Mouse (Mus musculus) hindbrain, embryonic 14.5 days (tissue): ENCODE measurements at regions not wholly inside any gene's neighbourhood (a gene's known extent, or its start where the extent isn't known, plus 50 kb on each side); places are given as distances from the start of the nearest gene placed in this dataset.
A peak's percentile ranks its signal among the peaks of the same experiment; 100 is the strongest.

Source experiments
- ATAC-seq: fragments of 200-750 bp; cut with Nextera tagmentation; 2 replicates; pipeline ENCODE4 v1.8.0; 2017; ENCODE audit warnings: moderate number of reproducible peaks, mild to moderate bottlenecking, moderate TSS enrichment, moderate library complexity; ENCODE audit not compliant: low FRiP score
- DNase-seq: peaks from one replicate; pipeline ENCODE4 v3.0.0-alpha.2; 2015; ENCODE audit warnings: low spot score
- H3K27ac ChIP-seq: fragments of 300-500 bp; sonication (generic); 2 replicates; pipeline ENCODE4 v1.5.1; 2014; ENCODE audit warnings: mild to moderate bottlenecking, moderate library complexity
- H3K27me3 ChIP-seq: fragments of 300-500 bp; sonication (generic); 2 replicates; pipeline ENCODE4 v1.6.1; 2014; ENCODE audit warnings: mild to moderate bottlenecking, low read length, mixed read lengths; ENCODE audit not compliant: control insufficient read depth, insufficient read depth
- H3K36me3 ChIP-seq: fragments of 300-500 bp; sonication (generic); replicated peaks from 2 replicates; pipeline ENCODE4 v1.6.1; 2014; ENCODE audit not compliant: control insufficient read depth, insufficient read depth
- H3K4me1 ChIP-seq: fragments of 300-500 bp; sonication (generic); replicated peaks from 2 replicates; pipeline ENCODE4 v1.6.1; 2014; ENCODE audit warnings: antibody characterized with exemption, low read length, mixed read lengths; ENCODE audit not compliant: control insufficient read depth, insufficient read depth
- H3K4me2 ChIP-seq: fragments of 300-500 bp; sonication (generic); replicated peaks from 2 replicates; pipeline ENCODE4 v1.6.1; 2014; ENCODE audit warnings: mild to moderate bottlenecking, moderate library complexity
- H3K4me3 ChIP-seq: fragments of 300-500 bp; sonication (generic); replicated peaks from 2 replicates; pipeline ENCODE4 v1.5.1; 2014; ENCODE audit warnings: mild to moderate bottlenecking, low read length
- H3K9ac ChIP-seq: fragments of 300-500 bp; sonication (generic); 2 replicates; pipeline ENCODE4 v1.6.1; 2014
- H3K9me3 ChIP-seq: fragments of 300-500 bp; sonication (generic); 2 replicates; pipeline ENCODE4 v1.6.1; 2016; ENCODE audit warnings: low read length; ENCODE audit not compliant: control insufficient read depth
- WGBS: fragments of 180-500 bp; shearing (Covaris S2); extraction: QIAGEN DNeasy Blood & Tissue Kit; methylation state at CpG from one replicate; pipeline ENCODE4 v1.1.7; 2014; 5-methylcytosine and 5-hydroxymethylcytosine counted together

GRCm38 (mm10) chr11:63282541-63282940 is 153.8 kb downstream of the Pmp22 start:
- 91% methylated on average over 10 of the region's 10 CpGs for WGBS
- Histone ChIP-seq H3K27ac (no peak overlapping the region), H3K4me2 (no peak overlapping the region), H3K27me3 (no peaks in the 10 kb centered on the region), H3K4me3 (no peak overlapping the region), H3K36me3 (no peaks in the 10 kb centered on the region), H3K9me3 (no peaks in the 10 kb centered on the region), H3K4me1 (no peaks in the 10 kb centered on the region), H3K9ac (no peak overlapping the region)
- DNase-seq = no peak
- no peak for ATAC-seq

- H3K4me3 ChIP-seq = no peak overlapping the region
- no peak overlapping the region for H3K27ac ChIP-seq
- no peaks in the 10 kb centered on the region for H3K4me1 ChIP-seq
- H3K36me3 ChIP-seq = no peaks in the 10 kb centered on the region
- no peaks in the 10 kb centered on the region for H3K9me3 ChIP-seq
- no peak overlapping the region for H3K4me2 ChIP-seq
- ATAC-seq (no peak), DNase-seq (no peak)
- whole genome bisulfite sequencing = 84% methylated on average over 2 of the region's 2 CpGs
- H3K9ac ChIP-seq = no peak overlapping the region
- H3K27me3 ChIP-seq = no peaks in the 10 kb centered on the region
These were observed 157.2 kb downstream of the Pmp22 start for GRCm38 (mm10) chr11:63286026-63286425.

- H3K4me3 ChIP-seq = no peak overlapping the region
- no peak overlapping the region for H3K27ac ChIP-seq
- no peaks in the 10 kb centered on the region for H3K4me1 ChIP-seq
- H3K9me3 ChIP-seq = peaks cover 1% of the 10 kb centered on the region; the same call in 1 of the 2 replicates
- ATAC-seq (no peak), DNase-seq (no peak)
- H3K36me3 ChIP-seq = no peaks in the 10 kb centered on the region
- no peak overlapping the region for H3K9ac ChIP-seq
- WGBS = 47% methylated on average over 2 of the region's 2 CpGs
- H3K4me2 ChIP-seq = no peak overlapping the region
- H3K27me3 ChIP-seq = no peaks in the 10 kb centered on the region
These were observed 159.0 kb downstream of the Pmp22 start for GRCm38 (mm10) chr11:63287766-63288165.

- 70% methylated on average over 13 of the region's 13 CpGs for WGBS
These were observed 161.8 kb downstream of the Pmp22 start for GRCm38 (mm10) chr11:63290618-63291017.

GRCm38 (mm10) chr11:63293485-63293884 is 164.7 kb downstream of the Pmp22 start:
- Histone ChIP-seq H3K4me3 (no peak overlapping the region), H3K27me3 (no peaks in the 10 kb centered on the region), H3K4me2 (no peak overlapping the region), H3K9me3 (peaks cover 4% of the 10 kb centered on the region; the same call in 1 of the 2 replicates), H3K4me1 (no peaks in the 10 kb centered on the region), H3K36me3 (no peaks in the 10 kb centered on the region), H3K9ac (no peak overlapping the region), H3K27ac (no peak overlapping the region)
- ATAC-seq (no peak), DNase-seq (no peak)
- 81% methylated on average over 4 of the region's 4 CpGs for WGBS

More at GRCm38 (mm10) chr11:63290618-63291017, 161.8 kb downstream of the Pmp22 start:
- H3K27ac ChIP-seq = no peak overlapping the region
- no peaks in the 10 kb centered on the region for H3K27me3 ChIP-seq
- ATAC-seq = no peak
- no peaks in the 10 kb centered on the region for H3K4me1 ChIP-seq
- peaks cover 4% of the 10 kb centered on the region; the same call in 1 of the 2 replicates for H3K9me3 ChIP-seq
- H3K36me3 ChIP-seq = no peaks in the 10 kb centered on the region
- no peak overlapping the region for H3K4me3 ChIP-seq
- no peak overlapping the region for H3K9ac ChIP-seq
- DNase-seq = no peak
- no peak overlapping the region for H3K4me2 ChIP-seq

- 88% methylated on average over 3 of the region's 3 CpGs for WGBS
- H3K4me1 ChIP-seq = peaks cover under 1% of the 10 kb centered on the region
- no peak overlapping the region for H3K9ac ChIP-seq
- H3K27me3 ChIP-seq = no peaks in the 10 kb centered on the region
- no peaks in the 10 kb centered on the region for H3K36me3 ChIP-seq
- ATAC-seq (no peak), DNase-seq (no peak)
- H3K4me2 ChIP-seq = no peak overlapping the region
- H3K27ac ChIP-seq = no peak overlapping the region
- no peak overlapping the region for H3K4me3 ChIP-seq
- H3K9me3 ChIP-seq = peaks cover 4% of the 10 kb centered on the region; the same call in 1 of the 2 replicates
These were observed 165.7 kb downstream of the Pmp22 start for GRCm38 (mm10) chr11:63294476-63294875.

- WGBS = 78% methylated on average over 3 of the region's 3 CpGs
- H3K27me3 ChIP-seq = no peaks in the 10 kb centered on the region
- no peak overlapping the region for H3K27ac ChIP-seq
- ATAC-seq (no peak), DNase-seq (no peak)
- H3K9ac ChIP-seq = no peak overlapping the region
- peaks cover 4% of the 10 kb centered on the region; the same call in 1 of the 2 replicates for H3K9me3 ChIP-seq
- no peak overlapping the region for H3K4me2 ChIP-seq
- no peak overlapping the region for H3K4me3 ChIP-seq
- H3K36me3 ChIP-seq = no peaks in the 10 kb centered on the region
- peaks cover 11% of the 10 kb centered on the region for H3K4me1 ChIP-seq
These were observed 167.7 kb downstream of the Pmp22 start for GRCm38 (mm10) chr11:63296476-63296875.

GRCm38 (mm10) chr11:63299712-63300581 is 171.2 kb downstream of the Pmp22 start:
- H3K27ac ChIP-seq = 0 out of 2 replicates have a peak overlapping the region, but pooled peaks have one; percentile 43
- no peaks in the 10 kb centered on the region for H3K9me3 ChIP-seq
- no peaks in the 10 kb centered on the region for H3K27me3 ChIP-seq
- no peak overlapping the region for H3K4me3 ChIP-seq
- no peak overlapping the region for H3K4me2 ChIP-seq
- H3K36me3 ChIP-seq = no peaks in the 10 kb centered on the region
- DNase-seq (no peak), ATAC-seq (no peak)
- peaks cover 11% of the 10 kb centered on the region for H3K4me1 ChIP-seq
- H3K9ac ChIP-seq = no peak overlapping the region
- WGBS = 15% methylated on average over 14 of the region's 14 CpGs

GRCm38 (mm10) chr11:63325166-63325565 is 196.4 kb downstream of the Pmp22 start:
- DNase-seq (no peak), ATAC-seq (no peak)
- Histone ChIP-seq H3K27me3 (no peaks in the 10 kb centered on the region), H3K4me1 (no peaks in the 10 kb centered on the region), H3K36me3 (no peaks in the 10 kb centered on the region), H3K4me3 (no peak overlapping the region), H3K4me2 (no peak overlapping the region), H3K9me3 (no peaks in the 10 kb centered on the region), H3K27ac (no peak overlapping the region), H3K9ac (no peak overlapping the region)
- 83% methylated on average over 4 of the region's 4 CpGs for WGBS
